Mouse (Mus musculus): Measurements from ENCODE around the gene Astl.
A peak's percentile ranks its signal among the peaks of the same experiment; 100 is the strongest.

Astl gene

GRCm38 (mm10) chr2:127328090-127328851 lies 10.2 kb upstream of the Astl start:
- DNase-seq: no peak

GRCm38 (mm10) chr2:127332807-127333570 lies 5.5 kb upstream of the Astl start:
- DNase-seq: no peak

- no peak for DNase-seq
These were observed 4.4 kb upstream of the Astl start for GRCm38 (mm10) chr2:127333945-127334603.

- no peak for DNase-seq
These were observed 3.3 kb upstream of the Astl start for GRCm38 (mm10) chr2:127335078-127335541.

- peak; percentile 71 to 75 for DNase-seq
These were observed 2.5 kb upstream of the Astl start, which contains the start of gene Dusp2 for GRCm38 (mm10) chr2:127335767-127336496. Dusp2 (plus strand) TSS chr2:127336159.

- DNase-seq: no peak
These were observed 2.0 kb upstream of the Astl start for GRCm38 (mm10) chr2:127336497-127336832.

- DNase-seq: no peak
These were observed 1.6 kb upstream of the Astl start for GRCm38 (mm10) chr2:127336885-127337284.

- DNase-seq: no peak
These were observed 908 bp upstream of the Astl start for GRCm38 (mm10) chr2:127337531-127337930.

- no peak for DNase-seq
These were observed 427 bp upstream of the Astl start for GRCm38 (mm10) chr2:127338012-127338411.

- DNase-seq: no peak
These were observed 394 bp downstream of the Astl start for GRCm38 (mm10) chr2:127338833-127339232.

GRCm38 (mm10) chr2:127339262-127339661 lies 823 bp downstream of the Astl start:
- DNase-seq: no peak

GRCm38 (mm10) chr2:127341159-127341558 lies 2.7 kb downstream of the Astl start:
- peak in 1 of 2 experiments; percentile 68 for DNase-seq

GRCm38 (mm10) chr2:127346334-127346733 lies 7.9 kb downstream of the Astl start:
- DNase-seq: no peak

GRCm38 (mm10) chr2:127347147-127347985 lies 8.9 kb downstream of the Astl start:
- DNase-seq: no peak

- DNase-seq: no peak
These were observed 15.4 kb downstream of the Astl start for GRCm38 (mm10) chr2:127353881-127354280.

GRCm38 (mm10) chr2:127362459-127363281 lies 24.2 kb downstream of the Astl start, which contains the start of gene Adra2b:
Adra2b (plus strand) TSS chr2:127363208.
- DNase-seq: peak; percentile 90 to 94

GRCm38 (mm10) chr2:127363282-127363652 lies 24.8 kb downstream of the Astl start:
- no peak for DNase-seq

- peak in 1 of 2 experiments; percentile 49 for DNase-seq
These were observed 25.3 kb downstream of the Astl start for GRCm38 (mm10) chr2:127363696-127364095.

- DNase-seq: peak in 1 of 2 experiments; percentile 69
These were observed 26.0 kb downstream of the Astl start for GRCm38 (mm10) chr2:127364452-127364851.

- peak; percentile 75 to 85 for DNase-seq
These were observed 28.8 kb downstream of the Astl start for GRCm38 (mm10) chr2:127367126-127367820.
